Mouse (Mus musculus) G1E (cell line): ENCODE results near the gene Tmem242.

Source experiments
- CTCF ChIP-seq: IDR thresholded peaks from 2 replicates; pipeline ENCODE4 v1.5.1; 2012; ENCODE audit warnings: low read depth, low read length, inconsistent platforms, mixed read lengths
- GATA1 ChIP-seq: IDR thresholded peaks from 2 replicates; pipeline ENCODE4 v1.6.1; 2012; ENCODE audit warnings: borderline replicate concordance, low read length, inconsistent platforms, mixed read lengths
- TAL1 ChIP-seq: conservative IDR thresholded peaks from 2 replicates; pipeline ENCODE4 v1.6.1; 2012; ENCODE audit warnings: low read depth, low read length, inconsistent platforms, mixed read lengths

DNA sequence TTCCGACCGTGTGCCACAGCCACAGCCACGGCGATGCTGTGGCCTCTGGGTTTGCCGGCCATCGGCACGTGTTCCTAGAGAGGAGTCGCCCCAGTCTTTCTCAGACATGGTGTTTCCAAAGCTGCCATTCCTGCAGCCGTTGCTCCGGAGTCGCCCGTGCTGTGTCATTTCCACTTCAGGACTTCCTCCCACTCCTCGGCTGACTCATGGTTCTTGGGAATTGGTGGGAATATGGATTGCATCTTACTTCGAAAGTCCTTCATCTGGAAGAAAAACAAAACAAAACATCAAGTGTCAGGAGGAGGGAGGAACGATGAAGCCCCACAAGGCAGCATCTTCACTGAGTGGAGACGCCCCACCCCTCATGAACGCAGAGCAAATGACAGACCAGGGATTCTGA, 28.9 kb downstream of the Tmem242 start:
- TF ChIP-seq GATA1: no peak
- no peak for TF ChIP-seq CTCF
- no peak for TF ChIP-seq TAL1
